Mouse (Mus musculus) liver, embryonic 14.5 days (tissue): ENCODE data around the gene Sgip1. TPM values are rescaled to one million over a fixed set of nuclear protein-coding genes. Genes with fewer than 3 reads are reported as not detected.

Experiments
- ATAC-seq: fragments of 200-750 bp; cut with Nextera tagmentation; 2 replicates; pipeline ENCODE4 v1.8.0; 2017; ENCODE audit warnings: moderate number of reproducible peaks, mild to moderate bottlenecking, moderate library complexity; ENCODE audit not compliant: insufficient read depth
- DNase-seq, 3 experiments: peaks; one replicate each; pipeline ENCODE4 v3.0.0-alpha.2; 2012 to 2013; ENCODE audit warnings: low read depth in 3 of 3, low spot score in 3 of 3
- H3K27ac ChIP-seq: fragments of 300-500 bp; sonication (generic); 2 replicates; pipeline ENCODE4 v1.5.1; 2014; ENCODE audit warnings: moderate library complexity, mild to moderate bottlenecking, control low read depth, inconsistent platforms
- H3K27me3 ChIP-seq: fragments of 300-500 bp; sonication (generic); 2 replicates; pipeline ENCODE4 v1.6.1; 2014; ENCODE audit warnings: mild to moderate bottlenecking, low read length, moderate library complexity; ENCODE audit not compliant: control insufficient read depth, insufficient read depth
- H3K36me3 ChIP-seq: fragments of 300-500 bp; sonication (generic); replicated peaks from 2 replicates; pipeline ENCODE4 v1.6.1; 2014; ENCODE audit warnings: low read depth; ENCODE audit not compliant: control insufficient read depth, insufficient read depth
- H3K4me1 ChIP-seq, 2 experiments: fragments of 200-500 bp in 1 of 2; fragments of 300-500 bp in 1 of 2; sonication (generic) in 1 of 2; replicated peaks; 2 replicates each; pipeline ENCODE4 v1.6.1; 2012 to 2014; ENCODE audit warnings: antibody characterized with exemption in 1 of 2, inconsistent platforms in 1 of 2, low read length in 1 of 2; ENCODE audit not compliant: control insufficient read depth in 2 of 2, insufficient read depth in 2 of 2
- H3K4me2 ChIP-seq: fragments of 300-500 bp; sonication (generic); 2 replicates; pipeline ENCODE4 v1.6.1; 2014; ENCODE audit warnings: low read depth, mild to moderate bottlenecking, control low read depth, moderate library complexity
- H3K4me3 ChIP-seq, 2 experiments: fragments of 200-500 bp in 1 of 2; fragments of 300-500 bp in 1 of 2; sonication (generic) in 1 of 2; 2 replicates each; pipeline ENCODE4 v1.5.1; 2012 to 2014; ENCODE audit warnings: low read depth in 2 of 2, low read length in 2 of 2, mild to moderate bottlenecking in 2 of 2, control low read depth in 1 of 2, inconsistent platforms in 1 of 2, moderate library complexity in 1 of 2; ENCODE audit not compliant: insufficient read depth in 1 of 2
- H3K9ac ChIP-seq: fragments of 300-500 bp; sonication (generic); replicated peaks from 2 replicates; pipeline ENCODE4 v1.6.1; 2014; ENCODE audit warnings: mild to moderate bottlenecking, control low read depth, moderate library complexity
- H3K9me3 ChIP-seq: fragments of 300-500 bp; sonication (generic); 2 replicates; pipeline ENCODE4 v1.6.1; 2016; ENCODE audit warnings: low read length, mixed read lengths; ENCODE audit not compliant: control insufficient read depth
- CTCF ChIP-seq: IDR thresholded peaks from 2 replicates; pipeline ENCODE4 v1.5.1; 2016; ENCODE audit warnings: antibody characterized with exemption, low read depth, control low read depth
- EP300 ChIP-seq: IDR thresholded peaks from 2 replicates; pipeline ENCODE4 v1.6.1; 2016; ENCODE audit warnings: antibody characterized with exemption, low read depth
- WGBS: fragments of 180-500 bp; shearing (Covaris S2); extraction: QIAGEN DNeasy Blood & Tissue Kit; methylation state at CpG from one replicate; pipeline ENCODE4 v1.1.7; 2014; ENCODE audit not compliant: insufficient replicate concordance; 5-methylcytosine and 5-hydroxymethylcytosine counted together
- polyA plus RNA-seq, 2 experiments: library from polyadenylated mRNA; depleted of rRNA in 1 of 2; stranded (reverse) in 1 of 2; unstranded in 1 of 2; fragments of >200 nt; fragmentation: Nextera tagmentation in 1 of 2; extraction: Ambion mirVana in 1 of 2; gene quantifications; 2 replicates each; pipeline versions ENCODE4 v1.2.1 to v1.2.3; 2012 to 2014

The Sgip1 gene
- polyA plus RNA-seq, 2 experiments: 0.10 to 0.32 TPM

- Histone ChIP-seq H3K4me2 (no peak overlapping the region), H3K4me3 (no peak overlapping the region), H3K27me3 (no peaks in the 10 kb centered on the region), H3K4me1 (no peaks in the 10 kb centered on the region), H3K9ac (no peak overlapping the region), H3K27ac (no peak overlapping the region), H3K36me3 (no peaks in the 10 kb centered on the region), H3K9me3 (no peaks in the 10 kb centered on the region)
- 58% methylated on average over 9 of the region's 9 CpGs for WGBS
- ATAC-seq (no peak), DNase-seq (no peak)
- TF ChIP-seq EP300 (no peak), CTCF (no peak)
Observed at GRCm38 (mm10) chr4:102734022-102734657, 7.0 kb upstream of the Sgip1 start.

- 0 out of 4 replicates have a peak, but pooled peaks cover 0 to 2% of the 10 kb centered on the region in 2 experiments for H3K4me1 ChIP-seq
- H3K9me3 ChIP-seq: no peaks in the 10 kb centered on the region
- no peak overlapping the region for H3K9ac ChIP-seq
- H3K27me3 ChIP-seq: no peaks in the 10 kb centered on the region
- 37% methylated on average over 3 of the region's 3 CpGs for WGBS
- H3K36me3 ChIP-seq: no peaks in the 10 kb centered on the region
- ATAC-seq: no peak
- TF ChIP-seq CTCF: no peak
- TF ChIP-seq EP300: no peak
- H3K27ac ChIP-seq: no peak overlapping the region
- no peak overlapping the region for H3K4me3 ChIP-seq
- no peak overlapping the region for H3K4me2 ChIP-seq
- DNase-seq: no peak
Observed at GRCm38 (mm10) chr4:102753334-102754090, 12.4 kb downstream of the Sgip1 start.

- no peaks in the 10 kb centered on the region for H3K36me3 ChIP-seq
- H3K4me2 ChIP-seq: peak overlapping the region; percentile 64
- H3K9me3 ChIP-seq: no peaks in the 10 kb centered on the region
- H3K4me1 ChIP-seq: 0 out of 4 replicates have a peak, but pooled peaks cover 0 to 3% of the 10 kb centered on the region in 2 experiments
- H3K4me3 ChIP-seq: peak overlapping the region; percentile 43 to 46
- no peak for ATAC-seq
- H3K27ac ChIP-seq: no peak overlapping the region
- peaks cover 13% of the 10 kb centered on the region for H3K27me3 ChIP-seq
- TF ChIP-seq CTCF (no peak), EP300 (no peak)
- 2% methylated on average over 41 of the region's 41 CpGs for WGBS
- H3K9ac ChIP-seq: no peak overlapping the region
- no peak for DNase-seq
Observed at GRCm38 (mm10) chr4:102759095-102759890, 18.2 kb downstream of the Sgip1 start.

GRCm38 (mm10) chr4:102760042-102760821 is 19.1 kb downstream of the Sgip1 start:
- DNase-seq (no peak), ATAC-seq (peak; percentile 50; the same call in 1 of the 2 replicates)
- H3K4me1 ChIP-seq: 0 out of 4 replicates have a peak, but pooled peaks cover 0 to 3% of the 10 kb centered on the region in 2 experiments
- H3K27me3 ChIP-seq: peaks cover 13% of the 10 kb centered on the region
- no peak overlapping the region for H3K9ac ChIP-seq
- H3K36me3 ChIP-seq: no peaks in the 10 kb centered on the region
- no peak for TF ChIP-seq EP300
- TF ChIP-seq CTCF: no peak
- peak overlapping the region; percentile 64 for H3K4me2 ChIP-seq
- 5% methylated on average over 25 of the region's 25 CpGs for WGBS
- peak overlapping the region; percentile 14 to 43; a peak in 3 of 4 replicates for H3K4me3 ChIP-seq
- no peak overlapping the region for H3K27ac ChIP-seq
- no peaks in the 10 kb centered on the region for H3K9me3 ChIP-seq
